Mouse (Mus musculus) retina, postnatal 7 days (tissue): ENCODE measurements around the gene Sem1.
"Not testable (repeated sequence)": the region's sequence is repeated elsewhere in the genome, so short reads cannot be mapped to it uniquely, and the experiment has no call there.

Source experiments
- DNase-seq: peaks from one replicate; pipeline ENCODE4 v3.0.0-alpha.2; 2012; ENCODE audit warnings: low read depth, low spot score

The Sem1 gene

DNA sequence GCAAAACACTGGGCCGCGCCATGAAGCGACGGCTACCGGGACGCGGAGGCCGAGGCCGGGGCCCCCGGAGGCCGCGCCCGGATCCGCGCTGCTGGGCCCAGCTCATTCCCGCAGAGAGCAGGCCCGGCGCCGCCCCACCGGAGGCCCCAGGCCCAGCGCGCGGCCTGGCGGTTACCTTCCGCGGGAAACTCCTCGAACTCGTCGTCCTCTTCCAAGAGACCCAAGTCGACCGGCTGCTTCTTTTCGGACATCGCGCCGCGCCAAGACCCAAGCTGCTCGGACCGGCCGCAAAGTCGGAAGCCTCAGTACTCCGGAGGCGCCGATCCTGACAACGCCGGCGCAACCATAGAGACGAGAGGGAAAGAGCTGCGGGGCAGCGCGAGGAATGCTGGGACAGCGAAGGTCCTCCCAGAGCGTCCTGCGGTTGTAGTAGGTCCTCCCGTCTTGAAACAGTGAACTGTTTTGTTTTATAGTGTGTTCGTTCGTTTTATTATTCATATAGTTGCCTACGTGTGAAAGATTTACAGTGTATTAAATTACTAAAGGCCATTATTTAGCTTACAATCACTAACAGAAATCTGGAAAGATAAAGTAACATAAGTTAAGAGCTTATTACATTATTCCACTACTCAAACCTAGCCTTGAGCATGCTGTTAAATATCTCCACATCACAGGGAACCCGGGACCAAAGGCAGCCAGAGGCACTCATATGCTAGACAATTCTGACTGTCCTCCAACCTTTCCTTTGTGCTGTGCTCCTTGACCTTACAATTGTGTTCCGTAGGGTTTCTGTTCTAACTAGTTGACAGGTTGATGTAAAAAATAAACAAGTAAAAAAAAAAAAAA lies at the start of gene Sem1:
Gene Sem1, minus strand, starts transcription at position 360 of the 846 bp plus-strand sequence.
- DNase-seq, result peak; percentile 90

DNA sequence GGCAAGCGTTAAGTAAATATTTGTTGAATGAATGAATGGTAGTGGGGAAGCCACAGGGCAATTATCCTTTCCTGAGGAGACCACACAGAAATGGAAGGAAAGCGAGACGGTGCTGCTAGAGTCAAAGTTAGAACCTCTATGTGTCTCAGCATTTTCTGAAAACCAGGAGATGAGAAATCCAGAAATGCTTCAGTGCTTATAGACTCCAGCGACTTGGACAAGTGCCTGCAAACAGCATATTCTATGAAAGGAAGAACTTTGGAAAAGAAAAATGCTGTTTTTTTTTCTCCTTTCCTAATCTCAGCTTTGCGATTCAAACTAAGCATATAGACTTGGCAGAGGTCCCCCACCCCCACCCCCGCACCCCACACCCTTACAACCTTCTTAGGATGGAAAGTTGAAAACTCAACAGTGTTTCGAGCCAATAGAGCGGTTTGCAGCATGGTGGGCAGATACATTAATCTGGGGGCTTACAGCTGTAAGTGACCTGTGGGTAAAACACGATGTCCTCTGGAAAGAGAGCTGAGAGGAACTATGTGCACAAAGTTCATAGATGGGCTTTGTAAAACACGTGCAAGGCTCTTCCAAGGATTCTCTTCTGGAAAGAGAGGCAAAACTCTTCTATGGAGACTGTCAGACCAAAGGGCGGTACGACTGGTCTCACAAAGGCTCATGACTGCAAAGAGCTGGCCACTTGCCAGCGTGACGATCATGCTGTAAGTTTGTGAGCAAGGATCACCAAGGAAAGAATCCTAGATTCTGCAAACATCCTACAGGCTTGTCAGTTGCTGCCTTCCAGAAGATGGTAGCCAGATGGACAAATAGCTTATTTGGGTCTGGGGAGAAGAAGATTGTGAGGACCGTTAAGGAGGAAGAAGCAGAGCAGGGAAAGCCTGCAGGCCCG lies 44.6 kb upstream of the Sem1 start:
- DNase-seq, result no peak

DNA sequence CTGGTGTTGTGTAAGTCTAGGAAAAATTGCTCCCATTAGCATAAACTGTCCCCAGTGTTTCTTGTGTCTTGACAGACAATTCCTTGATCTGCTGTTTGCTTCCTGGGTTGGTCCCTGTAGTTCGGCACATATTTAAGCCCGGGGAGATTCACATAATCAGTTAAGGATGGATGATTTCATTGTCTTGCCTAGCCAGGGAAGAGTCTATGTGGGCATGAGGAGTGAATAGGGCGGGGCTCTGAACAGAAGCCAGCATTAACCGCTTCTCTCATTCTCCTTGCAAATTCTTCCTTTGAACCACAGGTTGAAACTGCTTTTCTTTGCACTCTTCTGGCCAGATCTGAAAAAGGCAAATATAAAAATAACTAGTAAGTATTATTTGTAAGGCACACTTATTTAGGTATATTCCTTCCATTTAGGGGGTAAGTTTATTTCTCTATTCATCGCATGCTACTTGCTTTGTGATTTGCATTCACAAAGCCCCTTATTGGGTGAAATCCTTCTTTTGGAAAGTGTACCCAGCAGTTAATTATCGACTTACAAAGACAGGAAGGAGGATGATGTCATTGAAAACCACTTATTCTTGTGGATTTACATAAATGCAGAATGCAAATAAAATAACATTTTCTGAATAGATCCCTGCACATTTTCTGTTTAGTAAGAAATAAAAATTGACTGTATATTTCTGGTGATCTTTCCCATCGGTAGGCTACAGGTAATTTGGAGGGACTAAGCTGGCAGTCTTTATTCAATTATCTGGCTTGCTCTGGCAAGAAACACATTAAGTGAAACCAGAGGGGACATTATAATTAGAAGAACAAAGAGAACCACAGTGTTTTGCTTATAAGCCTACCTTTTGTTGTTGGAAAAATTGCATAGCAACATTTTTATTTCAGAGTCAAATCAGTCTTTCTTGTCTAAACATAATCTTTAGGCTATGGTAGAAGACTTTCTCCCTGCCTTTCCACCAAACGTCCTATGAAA lies 25.4 kb upstream of the Sem1 start:
- DNase-seq, result no peak

DNA sequence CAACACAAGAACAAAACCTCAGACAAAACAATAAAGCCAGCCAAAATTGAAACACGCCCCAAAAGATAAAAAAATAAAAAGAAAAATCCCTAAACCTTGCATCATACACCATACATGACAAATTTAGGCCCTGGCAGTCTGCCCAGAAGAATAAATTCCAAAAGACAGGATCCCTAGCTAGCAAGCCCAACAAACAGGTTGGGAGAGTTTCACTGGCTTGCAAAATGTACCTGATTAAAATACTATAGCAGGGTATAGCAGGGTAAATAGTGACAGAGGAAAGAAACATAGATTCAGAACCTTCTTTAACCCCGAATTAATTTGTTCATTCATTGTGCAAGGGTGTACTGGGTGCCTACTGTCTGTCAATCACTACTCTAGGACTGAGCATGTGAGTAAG lies 7.8 kb upstream of the Sem1 start:
- no peak for DNase-seq

DNA sequence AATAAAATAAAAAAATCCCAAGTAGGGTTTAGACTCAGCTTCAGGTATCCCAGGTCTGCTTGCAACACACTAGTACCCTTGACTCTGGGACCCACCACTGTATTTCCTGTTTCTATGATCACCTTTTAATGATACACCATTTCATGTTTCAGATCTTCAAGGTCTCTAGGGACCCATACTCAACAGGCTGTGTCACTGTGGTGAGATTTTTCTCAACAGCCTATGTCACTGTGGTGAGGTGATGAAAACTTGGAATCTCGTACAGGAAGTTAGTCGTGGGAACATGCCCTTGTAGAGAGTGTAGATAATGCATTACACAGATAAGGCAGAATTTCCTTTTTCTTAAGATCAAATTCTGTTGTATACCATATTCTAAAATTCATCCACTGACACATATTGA lies 3.4 kb upstream of the Sem1 start:
- DNase-seq, result no peak

DNA sequence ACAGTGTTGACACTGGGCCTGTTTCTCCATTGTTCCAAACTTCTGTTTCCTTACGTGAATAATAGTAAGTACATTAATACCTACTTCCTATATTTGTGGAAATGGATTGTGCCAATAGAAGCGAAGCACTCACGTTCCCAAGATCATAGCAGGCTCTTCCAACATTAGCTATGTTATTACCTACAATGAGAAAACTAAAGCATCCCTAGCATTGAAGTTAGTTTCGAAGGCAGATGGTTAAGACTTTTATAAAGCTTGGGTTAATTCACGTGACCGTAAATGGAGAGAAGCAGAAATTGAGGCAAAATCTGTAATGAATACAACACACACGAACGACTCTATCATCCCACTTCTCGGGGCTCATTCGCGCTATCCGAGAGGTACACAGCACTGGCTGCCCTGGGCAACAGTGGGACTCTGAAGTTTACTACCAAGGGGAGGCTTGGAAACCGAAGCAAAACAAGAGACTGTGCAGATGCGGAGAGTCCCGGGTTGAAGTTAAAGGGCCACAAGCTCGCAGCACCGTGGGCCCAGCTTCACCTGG lies 650 bp downstream of the Sem1 start:
- no peak for DNase-seq

DNA sequence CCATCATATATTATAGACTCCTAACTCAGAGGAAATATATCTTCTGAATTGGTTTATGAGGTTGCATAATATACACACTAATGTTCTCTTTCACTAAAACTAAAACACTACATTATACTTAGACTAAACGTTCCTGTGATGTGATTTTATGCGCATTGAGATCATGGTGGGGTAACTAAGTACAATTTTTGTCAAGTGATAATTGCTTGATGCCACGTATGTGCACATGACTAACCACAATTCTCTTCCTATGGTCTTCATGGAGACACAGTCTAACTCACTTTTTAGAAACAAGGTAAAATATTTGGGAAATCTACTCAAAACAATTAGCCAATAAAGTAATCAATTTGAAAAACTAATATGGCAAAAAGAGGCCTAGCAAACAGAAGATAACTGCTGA lies 1.2 kb downstream of the Sem1 start:
- no peak for DNase-seq

DNA sequence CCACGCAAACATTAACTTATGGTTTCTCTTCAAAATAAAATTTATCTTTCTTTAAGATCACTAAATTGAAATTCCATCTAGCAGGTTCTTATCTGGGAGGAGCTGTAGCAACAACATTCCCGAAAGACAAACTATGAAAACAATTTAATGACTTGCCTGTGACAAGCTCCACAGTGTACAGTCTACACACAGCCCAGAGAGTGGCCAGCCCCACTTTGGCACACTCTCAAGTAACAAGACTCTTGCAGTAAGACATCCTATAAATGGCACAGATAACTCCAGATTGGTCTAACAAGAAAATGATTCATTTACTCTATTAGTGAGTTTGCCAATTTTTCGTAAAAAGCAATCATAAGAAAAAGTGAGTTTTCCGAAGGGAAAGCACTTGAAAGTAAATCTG lies 2.7 kb downstream of the Sem1 start:
- DNase-seq, result no peak

DNA sequence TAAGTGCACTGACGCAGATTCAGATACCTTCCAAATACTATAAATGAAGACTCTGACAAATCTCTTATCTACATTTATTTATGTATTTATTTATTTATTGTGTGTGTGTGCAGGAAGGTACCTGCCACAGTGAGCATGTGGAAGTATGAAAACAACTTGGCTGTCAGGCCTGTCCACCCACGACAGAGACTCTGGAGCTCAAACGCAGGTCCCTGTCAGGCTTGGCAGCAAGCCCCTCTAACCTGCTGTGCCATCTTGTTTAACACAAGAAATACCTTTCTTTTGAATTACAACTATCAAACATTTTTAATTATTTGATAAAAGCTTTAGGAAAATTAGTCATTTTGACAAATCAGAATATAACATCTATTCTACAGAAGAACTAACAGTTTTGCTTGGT lies 10.0 kb downstream of the Sem1 start:
- no peak for DNase-seq

DNA sequence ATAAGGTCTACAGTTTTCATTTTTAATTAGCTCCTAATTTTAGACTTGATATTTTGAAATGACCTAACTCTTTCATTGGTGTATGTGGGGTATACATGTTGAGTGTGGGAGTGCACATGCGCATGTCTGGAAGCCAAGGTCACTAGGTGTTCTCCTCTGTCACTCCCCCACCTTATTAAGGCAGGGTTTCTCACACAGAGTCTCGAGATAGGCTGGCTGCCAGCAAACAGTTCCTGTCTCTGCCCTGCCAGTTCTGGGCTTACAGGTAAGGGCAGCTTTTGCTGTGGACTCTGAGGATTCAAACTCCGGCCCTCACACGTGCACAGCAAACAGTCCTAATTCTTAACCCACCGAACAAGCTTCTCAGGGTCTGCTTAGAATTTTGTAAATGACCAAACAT lies 14.8 kb downstream of the Sem1 start:
- no peak for DNase-seq

DNA sequence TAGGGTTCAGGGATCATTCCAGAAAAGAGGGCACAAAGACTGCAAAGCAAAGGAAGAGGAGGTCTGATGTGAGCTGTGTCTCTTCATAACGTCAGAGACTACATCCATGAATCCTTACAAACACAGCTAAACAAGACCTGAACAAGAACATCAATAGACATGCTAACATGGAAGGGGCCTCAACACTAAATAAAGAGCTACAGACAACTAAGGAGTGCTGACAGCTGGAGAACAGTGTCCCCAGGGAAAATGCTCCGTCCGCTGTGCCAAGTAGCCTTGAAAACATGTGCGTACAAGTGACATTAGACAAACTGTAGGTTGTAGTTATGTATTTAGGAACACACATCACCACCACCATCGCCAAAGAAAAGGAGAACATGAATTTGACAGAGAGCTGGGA lies 15.7 kb downstream of the Sem1 start:
- DNase-seq, result no peak

DNA sequence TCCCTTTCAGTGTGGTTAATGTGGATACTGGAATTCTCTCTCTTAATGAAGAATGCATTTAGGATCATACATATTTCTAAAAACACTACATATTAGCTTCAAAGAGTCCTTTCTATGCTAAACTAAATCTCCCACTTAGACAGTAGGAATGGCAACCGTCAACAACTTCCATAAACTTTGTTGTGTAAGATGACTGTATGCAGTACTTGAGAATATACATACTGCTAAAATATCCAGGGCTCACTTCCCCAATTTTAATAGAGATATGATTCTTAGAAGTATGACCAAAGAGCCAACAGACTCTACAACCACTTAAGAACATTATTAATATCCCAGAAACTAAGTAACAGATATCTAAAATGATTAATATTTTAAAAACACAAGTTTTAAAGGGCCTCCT lies 20.8 kb downstream of the Sem1 start:
- no peak for DNase-seq

DNA sequence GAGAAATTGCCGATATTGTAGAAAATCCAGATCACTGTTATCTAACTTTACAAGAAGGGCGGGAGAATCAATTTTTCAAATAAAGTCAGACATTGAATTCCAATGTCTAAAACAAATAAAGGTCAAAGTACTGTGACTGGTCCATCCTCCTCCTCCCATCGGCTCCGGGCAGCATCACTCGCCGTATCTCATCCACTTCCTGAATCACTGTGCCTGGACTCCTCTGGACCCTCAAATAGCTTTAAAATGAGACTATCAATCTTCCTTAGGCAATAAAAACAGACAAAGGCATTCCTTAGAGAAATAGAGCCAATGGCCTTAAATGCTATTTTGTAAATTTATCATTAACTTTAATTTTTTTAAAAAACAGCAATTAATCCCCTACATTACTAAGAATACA lies 26.5 kb downstream of the Sem1 start:
- no peak for DNase-seq

DNA sequence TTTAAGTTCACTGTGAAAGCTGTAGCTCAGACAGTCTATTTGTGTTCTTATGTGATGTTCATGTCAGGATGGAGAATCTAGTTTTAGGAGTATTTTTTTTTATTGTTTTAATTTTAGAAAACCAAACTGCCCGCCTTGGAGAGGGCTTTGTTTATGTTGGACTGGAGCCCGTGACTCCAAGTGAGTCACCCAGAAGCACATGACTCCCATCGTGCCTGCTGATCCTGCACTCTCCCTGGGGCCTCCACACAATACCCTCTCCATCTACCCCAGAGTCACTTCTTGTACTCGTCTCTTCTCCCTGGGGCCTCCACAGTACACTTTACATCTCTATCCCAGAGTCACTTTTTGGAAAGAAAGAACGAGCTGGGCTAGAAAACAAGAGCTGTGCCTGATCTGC lies 30.5 kb downstream of the Sem1 start:
- DNase-seq, result no peak

DNA sequence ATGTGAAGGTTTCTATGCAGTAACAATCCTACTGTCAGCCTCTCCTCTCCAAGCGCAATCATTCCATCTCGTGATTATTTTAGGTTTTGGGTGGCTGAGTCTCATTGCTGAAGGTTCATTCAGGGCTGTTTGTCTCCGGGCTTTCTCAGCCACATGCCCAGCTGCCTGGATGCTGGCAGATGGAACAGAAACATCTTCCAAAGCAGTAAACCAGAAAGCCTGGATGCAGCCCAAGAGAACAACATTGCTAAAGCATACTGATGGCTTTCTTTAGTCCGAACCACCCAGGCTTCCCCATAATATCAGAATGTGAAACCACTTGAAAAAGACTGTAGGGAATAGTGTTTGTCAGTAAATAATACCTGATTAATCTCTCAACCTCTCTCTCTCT lies 34.2 kb downstream of the Sem1 start:
- DNase-seq, result no peak

DNA sequence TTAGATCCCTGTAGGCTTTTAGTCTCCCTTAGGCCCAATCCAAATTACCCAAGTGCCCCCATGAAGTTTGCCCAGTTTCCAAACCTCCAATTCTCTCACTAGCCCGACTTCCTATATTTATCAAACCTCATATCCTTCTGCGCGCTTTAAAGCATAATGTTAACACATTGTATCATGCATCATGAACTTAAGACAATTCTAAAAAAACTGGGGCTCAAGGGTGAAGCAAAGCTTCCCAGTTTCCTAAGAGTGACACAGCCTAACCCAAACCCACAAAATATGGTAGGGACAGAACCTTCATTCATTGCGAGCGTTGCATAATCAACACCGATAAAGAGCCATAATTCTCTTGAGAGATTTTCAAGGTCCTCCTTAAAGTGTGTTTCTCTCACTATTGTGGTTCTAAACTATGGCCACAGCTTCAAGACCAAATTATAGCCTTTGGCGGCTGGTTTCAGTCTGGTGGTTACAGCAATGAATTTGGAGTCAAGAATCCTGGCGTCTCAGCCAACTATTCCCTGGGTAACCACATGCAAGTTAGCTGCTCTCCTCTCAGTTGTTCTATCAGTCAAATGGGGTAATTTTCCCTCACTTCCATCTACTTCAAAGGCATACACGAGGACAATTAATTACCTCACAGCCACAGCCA lies 34.7 kb downstream of the Sem1 start:
- DNase-seq, result no peak

DNA sequence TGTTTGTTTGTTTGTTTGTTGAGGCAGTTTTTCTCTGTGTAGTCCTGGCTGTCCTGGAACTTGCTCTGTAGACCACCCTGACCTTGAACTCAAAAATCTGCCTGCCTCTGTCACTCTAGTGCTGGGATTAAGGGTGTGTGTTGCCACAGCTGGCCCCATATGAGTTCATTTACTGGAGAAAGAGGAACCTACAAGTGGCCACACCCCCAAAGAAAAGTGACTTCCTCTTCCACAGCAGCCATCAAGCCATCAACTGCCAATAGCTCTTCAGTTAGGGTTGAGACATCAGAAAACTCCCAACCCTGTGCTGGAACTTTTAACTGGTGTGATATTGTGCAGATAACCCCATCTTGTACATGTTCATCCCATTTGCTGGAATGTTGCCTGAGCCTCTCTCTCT lies 36.3 kb downstream of the Sem1 start:
- DNase-seq, result no peak

DNA sequence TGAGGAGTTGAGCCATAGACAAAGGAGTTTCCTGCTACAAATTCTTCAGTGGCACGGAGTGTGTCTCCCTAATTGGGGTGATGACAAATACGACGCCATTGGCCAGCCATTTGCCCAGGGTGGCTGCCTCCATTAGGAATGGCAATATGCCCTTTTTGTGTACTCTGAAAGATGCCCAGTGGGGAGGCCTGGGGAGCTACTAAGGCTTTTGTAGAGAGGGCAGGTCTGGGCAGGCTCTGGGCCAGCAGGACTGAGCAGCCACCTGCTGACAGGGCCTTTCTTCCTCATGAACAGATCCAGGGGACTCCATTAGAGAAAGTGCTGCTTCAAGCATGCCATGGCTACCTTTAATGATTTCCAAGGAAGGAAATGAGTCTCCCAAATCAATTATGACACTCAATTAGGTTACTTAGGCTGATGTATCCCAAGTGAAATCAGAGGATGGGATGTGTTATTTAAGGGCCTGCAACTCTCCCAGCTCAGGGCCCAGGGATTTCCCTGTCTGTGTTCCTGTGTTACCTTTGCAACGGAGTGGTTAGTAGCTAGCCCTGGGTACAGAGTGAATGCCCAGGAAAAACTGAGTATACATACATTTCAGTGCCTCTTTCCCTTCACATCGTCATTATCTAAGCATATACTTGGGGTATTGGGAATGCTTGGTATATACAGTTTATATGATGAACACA lies 41.5 kb downstream of the Sem1 start:
- DNase-seq, result no peak

DNA sequence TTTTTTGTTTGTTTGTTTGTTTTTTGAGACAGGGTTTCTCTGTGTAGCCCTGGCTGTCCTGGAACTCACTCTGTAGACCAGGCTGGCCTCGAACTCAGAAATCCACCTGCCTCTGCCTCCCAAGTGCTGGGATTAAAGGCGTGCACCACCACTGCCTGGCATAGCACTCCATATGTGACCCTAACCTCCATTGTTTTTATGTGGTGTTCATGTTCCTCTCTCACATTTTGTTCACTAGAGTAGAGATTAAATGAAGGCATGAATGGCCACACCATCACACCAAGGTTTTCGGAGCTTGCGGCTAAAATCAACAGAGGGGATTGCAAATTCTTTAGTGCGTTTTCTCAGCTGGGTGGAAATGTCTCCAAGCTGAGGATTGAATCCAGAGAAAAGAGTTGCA lies 42.1 kb downstream of the Sem1 start:
- DNase-seq, result not testable (repeated sequence)
